Mouse (Mus musculus) cerebellum, adult 8-10 months (tissue): ENCODE data around the gene Tenm4.

Experiments
- DNase-seq: peaks from one replicate; pipeline ENCODE4 v3.0.0; 2022

Tenm4 gene

DNA sequence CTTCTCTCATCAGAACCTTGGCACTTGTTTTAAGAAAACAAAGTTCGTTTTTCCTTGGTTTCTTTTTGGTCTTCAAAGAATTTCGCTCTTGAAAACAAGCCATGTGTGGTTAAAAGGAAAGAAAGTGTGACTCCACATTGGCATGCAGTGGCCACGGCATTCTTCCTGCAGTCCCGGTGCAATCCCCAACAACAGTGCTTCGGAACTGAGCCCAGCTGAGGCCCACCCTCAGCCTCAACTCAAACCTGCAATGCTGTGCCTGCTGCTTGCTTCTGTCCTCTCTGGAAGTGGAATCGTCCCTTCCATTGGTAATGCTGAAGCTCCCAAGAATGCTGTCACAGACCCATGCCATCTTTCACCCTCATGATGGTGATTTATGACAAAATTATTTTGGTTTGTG is 88.6 kb downstream of the Tenm4 start:
- DNase-seq, result no peak

DNA sequence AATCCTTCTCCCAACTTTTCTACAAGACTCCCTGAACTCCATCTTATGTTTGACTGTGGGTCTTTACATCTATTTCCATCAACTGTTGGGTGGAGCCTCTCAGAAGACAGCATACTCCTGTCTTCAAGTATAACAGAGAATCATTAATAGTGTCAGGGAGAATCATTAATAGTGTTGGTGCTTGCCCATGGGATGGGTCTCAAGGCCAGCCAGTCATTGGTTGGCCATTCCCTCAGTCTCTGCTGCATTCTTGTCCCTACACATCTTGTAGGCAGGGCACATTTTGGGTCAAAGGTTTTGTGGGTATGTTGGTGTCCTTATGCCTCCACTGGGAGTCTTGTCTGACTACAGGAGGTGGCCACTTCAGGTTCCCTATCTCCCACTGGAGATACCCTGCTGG is 91.1 kb downstream of the Tenm4 start:
- no peak for DNase-seq

DNA sequence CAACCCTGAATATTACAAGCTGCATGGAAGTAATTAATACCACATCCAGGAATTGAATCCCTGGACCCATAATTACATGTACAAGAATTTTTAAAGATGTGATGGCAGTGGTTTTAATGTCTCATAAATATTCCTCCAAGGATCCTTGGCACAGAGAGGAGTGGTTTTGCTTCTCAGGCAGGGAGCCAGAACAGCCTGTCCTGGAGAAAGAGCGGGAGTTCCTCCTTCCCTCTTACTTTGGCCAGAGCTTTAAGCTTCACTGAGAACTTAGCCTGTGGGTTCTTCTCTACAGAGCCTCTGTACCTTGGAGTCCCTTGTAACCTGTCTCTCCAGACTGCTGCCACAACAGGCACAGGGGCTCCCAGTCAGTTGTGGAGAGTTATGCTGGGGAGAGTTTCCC is 94.9 kb downstream of the Tenm4 start:
- no peak for DNase-seq

DNA sequence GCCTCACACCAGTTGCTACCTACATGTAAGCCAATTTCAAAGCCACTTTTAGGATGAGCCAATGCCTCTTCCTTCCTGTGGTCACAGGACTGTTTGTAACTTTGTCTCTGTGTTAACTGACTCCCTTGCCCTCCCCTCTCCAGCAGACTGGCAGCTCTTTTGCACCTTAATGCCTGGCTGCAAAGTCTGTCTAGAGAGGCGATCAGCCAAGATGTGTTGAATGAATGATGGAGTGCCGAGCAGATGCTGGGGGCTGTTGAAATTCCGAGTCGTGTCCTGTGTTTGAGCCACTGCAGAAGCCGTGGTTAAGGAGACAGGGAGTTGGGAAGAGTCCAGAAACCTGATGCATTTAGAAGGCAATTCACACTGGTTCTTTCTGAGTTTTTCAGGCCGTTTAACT is 96.2 kb downstream of the Tenm4 start:
- DNase-seq, result no peak

DNA sequence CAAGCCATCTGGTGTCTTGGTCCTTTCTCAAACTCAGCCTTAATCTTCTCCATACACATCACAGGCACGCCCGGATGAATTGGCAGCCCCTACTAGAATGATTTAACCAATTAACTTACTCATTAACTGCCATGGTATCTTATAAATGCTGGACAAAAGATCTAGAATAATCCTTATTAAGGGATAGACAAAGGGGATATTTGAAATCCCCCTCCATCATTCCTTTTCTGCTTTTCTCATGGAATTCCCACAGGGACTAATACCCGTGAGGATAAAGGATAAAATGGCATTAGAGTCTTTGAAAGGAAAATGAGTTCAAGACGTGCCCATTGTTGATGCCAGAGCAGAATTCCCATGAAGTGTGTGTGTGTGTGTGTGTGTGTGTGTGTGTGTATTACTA is 99.6 kb downstream of the Tenm4 start:
- DNase-seq, result no peak

DNA sequence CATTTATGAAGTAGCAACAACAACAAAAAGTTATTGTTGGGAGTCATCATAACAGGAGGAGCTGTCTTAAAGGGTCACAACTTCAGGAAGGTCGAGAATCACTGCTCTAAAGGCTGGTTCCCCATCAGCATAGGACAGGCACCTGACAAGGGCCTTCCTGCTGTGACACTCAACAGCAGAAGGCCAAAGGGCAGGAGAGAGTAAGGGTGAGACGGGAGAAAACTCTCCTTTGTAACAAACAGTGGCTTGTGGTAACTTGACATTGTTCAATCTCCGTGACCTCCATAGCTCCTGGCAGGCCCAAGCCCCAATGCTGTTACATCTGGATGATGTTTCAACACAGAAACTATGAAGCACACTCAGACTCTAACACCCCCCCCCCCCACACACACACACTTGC is 101.0 kb downstream of the Tenm4 start:
- DNase-seq, result no peak

DNA sequence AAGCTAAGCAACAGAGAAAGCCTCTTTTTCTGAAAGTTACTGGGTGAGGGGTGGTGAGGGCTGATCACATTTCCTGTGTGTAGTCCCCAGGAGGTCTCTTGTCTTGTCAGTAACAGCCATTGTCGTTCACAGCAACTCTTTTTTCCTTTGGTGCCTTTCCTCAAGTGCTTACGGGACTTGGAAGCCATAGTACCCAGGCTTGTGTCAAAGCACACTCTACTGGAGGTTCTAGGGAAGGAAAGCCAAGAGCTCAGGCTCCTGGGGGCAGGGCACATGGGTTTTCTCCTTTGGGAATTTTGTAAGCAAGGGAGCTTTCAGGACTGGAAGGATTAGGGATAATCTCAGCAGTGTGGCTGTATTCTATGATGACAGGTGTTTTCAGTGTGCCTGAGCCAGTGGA is 103.4 kb downstream of the Tenm4 start:
- no peak for DNase-seq

DNA sequence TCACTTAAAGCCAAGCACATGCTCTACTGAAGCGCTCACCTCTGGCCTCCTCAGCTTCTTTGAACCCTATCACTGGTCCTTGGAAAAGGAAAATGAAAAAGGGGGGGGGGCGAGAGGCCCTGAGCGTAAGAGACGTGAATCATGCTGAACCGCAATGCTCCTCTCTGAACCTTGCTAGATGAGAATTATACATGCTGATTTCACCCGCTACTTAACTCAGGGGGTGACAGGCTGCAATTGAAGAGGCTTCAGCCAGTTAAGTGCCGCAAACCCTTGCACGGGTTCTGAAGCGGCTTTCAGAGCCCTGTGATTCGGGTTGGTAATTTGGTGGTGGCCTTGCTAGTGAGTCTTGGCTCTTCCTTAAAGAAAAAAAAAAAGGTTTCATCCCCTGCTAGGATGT is 106.5 kb downstream of the Tenm4 start:
- DNase-seq, result no peak

DNA sequence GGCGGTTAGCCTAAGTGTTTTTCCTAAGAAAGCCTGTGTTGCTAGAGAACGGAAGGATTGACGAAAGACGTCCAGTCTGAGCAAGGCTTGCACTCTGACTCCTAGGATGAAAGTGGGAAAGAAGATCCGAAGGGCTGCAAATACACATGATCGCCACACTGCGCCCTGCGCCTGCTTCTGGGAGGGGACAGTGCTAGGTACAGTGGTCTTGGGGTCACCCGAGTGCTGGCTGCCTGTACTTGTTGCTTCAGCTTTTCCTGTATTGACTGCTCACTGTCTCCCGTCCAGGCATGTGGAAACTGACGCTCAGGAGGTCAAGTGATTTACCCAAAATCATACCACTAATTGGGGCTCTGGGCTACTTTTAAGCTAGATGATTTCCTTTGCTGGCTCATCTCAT is 107.3 kb downstream of the Tenm4 start:
- no peak for DNase-seq

DNA sequence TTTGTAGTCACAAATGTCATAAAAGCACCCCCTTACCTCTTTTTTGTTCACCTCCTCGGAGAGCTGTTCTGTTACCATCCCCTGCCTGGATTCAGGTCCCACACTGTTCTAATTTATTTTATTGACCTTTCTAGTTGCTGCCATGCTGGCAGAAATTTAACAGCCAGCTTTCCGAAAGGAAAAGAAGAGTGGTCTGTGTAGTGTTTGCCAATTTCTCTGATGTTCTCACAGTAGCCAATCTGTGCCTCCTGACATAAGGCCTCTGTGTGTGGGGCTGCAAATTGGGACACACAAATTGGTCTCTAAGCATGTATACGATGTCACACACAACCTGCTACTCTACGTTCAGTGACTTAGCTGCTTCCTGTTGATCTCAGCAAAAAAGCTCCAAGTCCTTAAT is 109.7 kb downstream of the Tenm4 start:
- no peak for DNase-seq

DNA sequence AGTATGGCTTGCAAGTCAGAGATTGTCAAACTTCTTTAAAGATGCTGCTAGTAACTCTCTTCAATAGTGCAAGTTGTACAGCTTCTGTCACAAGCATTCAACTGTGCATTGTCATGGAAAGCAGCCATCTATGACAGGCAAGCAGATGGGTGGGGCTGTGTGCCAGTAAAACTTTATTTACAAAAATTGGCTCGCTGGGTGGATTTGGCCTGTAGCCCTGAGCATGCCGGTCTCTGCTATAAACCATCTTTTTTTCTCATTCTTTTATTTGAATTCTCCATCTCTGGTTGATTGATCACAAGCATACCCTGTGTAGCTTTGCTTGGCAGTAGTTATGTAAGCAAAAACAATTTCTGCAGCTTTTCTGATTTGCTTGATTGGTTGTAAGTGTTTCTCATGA is 119.5 kb downstream of the Tenm4 start:
- DNase-seq, result no peak

DNA sequence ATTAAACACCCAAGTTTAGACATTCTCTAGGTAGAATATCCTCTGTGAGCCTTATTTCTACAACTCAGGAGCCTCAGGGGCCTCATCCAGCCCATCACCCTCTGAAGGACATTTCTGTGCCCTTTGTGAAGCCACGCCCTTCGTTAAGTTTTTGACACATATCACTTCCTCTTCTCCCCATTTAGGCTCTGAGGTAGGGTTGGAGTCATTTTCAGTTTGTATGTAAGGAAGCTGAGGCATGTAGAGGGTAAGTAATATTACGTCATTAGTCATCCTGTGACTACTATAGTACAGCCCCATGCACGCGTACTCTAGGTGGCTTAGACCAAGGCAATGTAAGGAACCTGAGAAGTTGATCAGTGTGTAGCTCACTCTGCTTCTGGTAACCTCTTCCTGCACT is 124.9 kb downstream of the Tenm4 start:
- no peak for DNase-seq

DNA sequence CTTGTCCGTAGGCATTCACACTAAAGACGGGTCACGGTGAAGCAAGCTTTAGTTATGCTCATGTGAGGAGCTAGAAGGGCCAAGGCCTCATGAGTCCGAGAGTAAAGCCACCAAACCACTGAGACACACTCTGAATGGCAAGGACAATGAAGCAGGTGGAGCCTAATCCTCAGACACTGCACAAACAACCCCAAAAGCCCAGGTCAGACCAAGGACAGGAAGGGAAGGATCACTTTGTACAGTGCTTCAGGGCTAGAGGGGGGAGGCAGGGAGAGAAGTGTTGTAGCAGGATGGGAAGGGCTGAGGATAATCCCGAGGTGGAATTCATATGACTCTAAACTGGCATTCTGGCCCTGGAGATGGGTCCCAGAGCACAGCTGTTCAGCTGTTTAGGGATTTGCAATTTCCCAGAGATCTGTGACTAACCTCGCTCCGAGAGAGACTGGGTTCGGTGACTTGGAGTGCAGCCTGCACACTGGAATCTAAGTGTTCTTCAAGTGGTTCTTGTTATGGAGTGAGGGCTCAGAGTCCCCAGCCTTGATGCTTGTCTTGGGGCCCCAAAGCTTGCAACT is 129.9 kb downstream of the Tenm4 start:
- no peak for DNase-seq

DNA sequence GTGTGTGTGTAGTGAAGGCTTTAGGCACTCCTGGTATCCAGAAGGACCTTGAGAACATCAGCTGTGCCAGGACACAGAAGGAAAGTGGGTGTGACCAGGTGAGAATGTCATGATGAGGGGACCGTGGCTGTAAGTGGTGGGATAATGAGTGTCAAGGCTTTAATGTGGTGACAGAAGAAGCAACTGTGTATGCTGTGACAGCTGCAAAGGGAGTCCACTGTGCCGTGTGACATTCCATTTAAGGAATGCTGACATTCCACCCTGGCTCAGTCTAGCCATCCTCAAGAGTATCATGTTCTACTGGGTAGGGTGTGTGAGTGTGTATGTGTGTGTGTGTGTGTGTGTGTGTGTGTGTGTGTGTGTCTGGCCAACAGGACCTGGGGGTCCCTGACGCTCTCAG is 130.8 kb downstream of the Tenm4 start:
- DNase-seq, result no peak

DNA sequence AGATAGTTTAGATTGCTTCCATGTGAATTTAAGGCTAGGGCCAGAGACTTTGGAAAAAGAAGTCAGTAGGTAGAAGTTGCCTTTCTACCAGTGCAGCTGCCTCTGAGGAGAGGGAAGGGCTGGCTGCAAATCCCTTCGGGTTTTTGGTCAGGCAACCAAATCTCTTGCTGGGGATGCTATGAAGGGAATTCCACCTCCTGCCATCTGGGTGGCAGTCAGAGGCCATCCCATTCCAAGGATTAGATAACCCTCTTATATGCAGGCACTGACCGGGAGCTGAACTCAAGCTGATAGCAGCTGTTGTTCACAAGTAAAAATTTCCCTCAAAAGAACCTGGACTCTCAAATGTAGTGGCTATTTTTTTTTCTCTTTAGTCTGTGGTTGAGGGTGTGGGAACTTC is 132.9 kb downstream of the Tenm4 start:
- DNase-seq, result no peak

DNA sequence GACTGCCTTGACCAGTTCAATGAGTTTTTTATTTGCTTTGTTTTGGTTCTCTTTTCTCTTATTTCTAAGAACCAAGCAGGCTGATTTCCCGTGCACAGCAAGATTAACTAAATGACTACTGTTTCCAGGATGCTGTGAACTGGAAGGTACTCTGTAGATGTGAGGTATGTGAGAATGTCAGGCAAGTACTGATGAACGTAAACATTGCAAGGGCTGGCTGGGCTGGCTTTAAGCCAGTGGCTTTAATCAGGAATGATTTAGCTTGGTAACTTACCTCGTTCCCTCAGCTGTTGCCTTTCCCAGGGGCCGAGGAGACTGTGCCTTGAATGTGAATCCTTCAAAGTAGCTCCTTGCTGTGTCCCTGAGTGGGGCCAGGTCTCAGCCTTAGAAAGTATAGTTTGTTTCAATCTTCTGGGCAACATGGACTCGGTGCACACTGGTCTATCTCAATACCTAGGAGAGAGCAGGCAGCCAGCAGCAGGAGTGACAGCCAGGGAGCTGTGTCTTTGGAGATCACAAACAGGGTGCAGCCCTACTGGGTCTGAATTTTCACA is 134.4 kb downstream of the Tenm4 start:
- DNase-seq, result no peak

DNA sequence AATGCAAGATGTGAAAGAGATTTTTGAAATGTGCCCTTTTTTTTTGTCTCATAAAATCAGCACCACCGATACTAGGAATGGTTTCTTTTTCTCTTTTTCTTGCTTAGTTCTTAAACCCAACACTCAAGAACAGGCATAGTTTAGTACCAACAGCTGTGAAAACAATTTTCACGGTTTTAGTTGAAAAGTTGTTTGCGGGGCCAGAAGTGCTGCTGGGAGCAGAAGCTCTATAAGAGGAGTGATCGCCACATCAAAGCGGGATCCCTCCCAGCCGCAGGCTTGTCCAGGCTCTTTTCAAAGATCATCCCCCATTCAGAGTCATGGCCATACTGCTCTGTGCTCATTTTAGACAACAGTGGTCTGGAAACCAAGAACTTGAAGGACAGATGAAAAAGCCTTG is 137.1 kb downstream of the Tenm4 start:
- no peak for DNase-seq

DNA sequence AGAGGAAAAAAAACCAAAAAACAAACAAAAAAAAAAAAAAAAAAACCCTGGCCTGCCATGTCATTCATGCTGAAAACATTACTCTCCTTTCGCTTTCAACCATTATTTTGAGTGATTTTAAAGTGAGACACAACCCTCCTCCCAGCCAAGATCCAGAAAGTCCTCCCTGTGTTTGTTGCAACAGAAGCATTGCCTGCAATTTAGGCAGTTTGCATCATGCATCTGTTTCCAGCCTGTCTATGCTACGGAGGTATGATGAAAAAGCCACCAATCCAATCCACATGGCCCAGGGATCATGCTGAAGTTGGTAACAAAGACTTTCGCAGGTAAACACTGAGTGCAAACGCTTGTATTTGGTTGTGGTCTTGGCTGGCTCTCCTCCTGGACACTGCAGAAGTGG is 158.3 kb downstream of the Tenm4 start:
- no peak for DNase-seq

DNA sequence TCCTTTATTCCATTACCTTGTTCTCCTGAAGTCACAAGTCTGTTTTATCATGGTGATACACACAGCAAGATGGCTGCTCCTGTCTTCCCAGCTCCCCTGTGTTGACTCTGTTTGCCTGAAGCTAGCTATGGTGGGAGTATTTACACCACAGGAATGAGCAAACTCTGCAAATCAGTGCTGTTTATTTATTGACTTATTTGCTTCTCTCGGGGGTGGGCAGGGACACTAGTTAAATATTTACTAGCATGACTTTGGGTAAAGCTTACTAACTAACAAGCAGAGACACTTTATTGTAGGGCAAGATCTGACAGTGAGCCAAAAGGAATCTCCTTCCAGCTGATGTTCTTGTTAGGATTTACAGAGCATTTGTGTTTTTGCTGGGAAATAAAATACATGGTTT is 160.1 kb downstream of the Tenm4 start:
- DNase-seq, result no peak

DNA sequence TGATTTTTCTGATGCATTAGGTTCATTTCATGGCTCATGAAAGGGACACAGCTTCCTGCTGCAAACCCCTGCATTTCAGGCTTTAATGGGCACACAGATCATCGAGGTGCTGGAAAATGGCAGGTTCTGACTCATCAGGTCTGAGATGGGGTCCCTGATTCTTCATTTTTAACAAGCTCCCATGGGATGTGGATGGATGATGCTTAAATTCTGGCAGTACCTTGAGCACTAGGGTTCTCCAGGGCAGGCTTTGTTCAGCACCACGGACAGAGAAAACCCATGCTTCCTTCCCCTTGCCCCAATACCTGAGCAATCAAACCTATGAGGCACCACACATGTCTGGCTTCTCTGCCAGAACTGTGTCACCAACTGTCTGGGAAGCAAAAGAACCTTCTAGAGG is 163.3 kb downstream of the Tenm4 start:
- DNase-seq, result no peak

DNA sequence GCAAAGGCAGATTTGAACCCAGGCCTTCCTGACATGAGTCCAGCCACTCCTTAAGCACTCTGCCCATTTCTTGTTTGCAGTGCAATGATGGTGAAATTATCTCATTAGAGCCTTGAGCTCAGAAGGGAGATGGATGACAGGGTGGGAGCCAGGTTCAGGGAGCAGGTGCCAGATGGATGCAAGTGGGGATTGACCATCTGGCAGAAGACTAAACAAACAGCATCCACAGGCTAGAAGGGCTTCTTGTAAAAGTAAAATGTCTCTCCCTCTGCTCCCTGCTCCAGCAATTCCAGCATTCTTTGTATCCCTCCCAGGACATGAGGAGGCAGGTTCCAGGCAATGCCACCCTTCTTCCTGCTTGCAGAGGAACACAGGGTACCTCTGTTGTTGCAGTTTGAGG is 165.3 kb downstream of the Tenm4 start:
- no peak for DNase-seq

DNA sequence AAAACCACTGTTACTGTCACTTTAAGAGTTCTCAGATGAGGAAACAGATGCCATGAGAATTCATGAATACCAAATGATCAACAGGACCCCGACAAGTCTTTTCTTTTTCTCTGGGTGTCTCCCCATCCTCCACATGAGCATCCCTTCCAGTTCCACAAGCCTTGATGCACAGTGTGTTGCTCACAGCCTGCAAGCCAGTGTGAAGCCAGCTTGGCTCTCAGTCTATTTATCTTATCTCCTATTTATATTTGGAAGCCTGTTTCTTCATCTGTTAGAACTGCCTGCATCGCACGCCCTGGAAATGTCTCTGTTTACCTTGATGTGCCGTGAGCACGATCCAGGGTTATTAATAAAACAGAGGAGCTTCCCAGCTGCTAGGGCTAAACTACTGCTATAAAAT is 169.8 kb downstream of the Tenm4 start:
- DNase-seq, result no peak

DNA sequence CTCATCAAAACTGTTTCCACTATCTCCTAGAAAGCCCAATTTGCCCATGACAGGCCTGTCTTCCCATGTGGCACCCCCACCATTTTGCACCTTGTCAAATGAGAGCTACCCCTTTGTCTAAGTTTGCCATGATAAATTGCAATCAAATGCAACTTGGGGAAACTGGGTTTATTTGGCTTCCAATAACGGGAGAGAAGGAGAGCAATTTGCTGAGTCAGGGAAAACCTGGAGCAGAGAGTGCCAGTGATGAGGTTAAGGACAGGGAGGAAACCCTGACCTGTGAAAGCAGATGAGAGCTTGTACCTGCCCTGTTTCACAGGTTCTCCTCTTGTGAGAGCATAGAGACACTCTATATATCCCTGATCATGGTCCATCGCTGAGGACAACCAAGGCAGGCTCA is 170.4 kb downstream of the Tenm4 start:
- no peak for DNase-seq

DNA sequence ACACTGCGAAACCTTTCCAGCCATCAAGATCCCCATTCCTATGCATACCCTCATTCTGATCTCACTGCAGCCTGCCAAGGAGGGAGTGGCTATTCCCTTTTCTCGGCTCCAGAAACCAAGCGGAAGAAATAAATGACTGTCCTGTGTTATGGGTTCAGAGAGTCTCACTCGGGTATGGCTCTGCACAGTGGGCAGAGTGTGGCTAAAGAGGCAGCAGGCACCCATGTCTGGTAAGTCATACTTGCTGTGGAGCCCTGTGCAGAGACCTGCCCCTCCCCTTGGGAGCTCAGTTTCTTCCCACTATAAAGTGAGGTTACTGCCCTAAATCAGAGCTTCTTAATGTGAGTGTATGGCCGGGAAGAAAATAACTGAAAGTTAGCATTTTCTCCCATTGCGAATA is 171.9 kb downstream of the Tenm4 start:
- DNase-seq, result no peak

DNA sequence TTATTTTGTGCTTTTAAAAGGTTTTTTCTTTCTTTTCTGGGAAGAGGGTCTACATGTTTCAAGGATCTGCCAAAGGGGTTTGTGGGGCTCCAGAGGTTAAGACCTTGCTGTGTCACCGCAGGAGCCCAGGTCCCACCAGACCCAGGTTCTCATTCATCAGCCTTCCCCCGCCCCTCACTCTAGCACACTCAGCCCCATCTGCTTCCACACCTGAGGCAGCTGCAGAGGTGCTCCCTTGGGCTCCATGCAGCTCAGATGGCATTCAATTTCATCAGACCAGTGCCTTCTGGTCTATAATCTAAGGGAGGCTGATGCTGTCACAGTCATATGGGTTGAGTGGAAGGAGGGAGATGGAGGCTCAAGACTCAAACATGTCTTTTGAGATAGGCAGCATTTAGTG is 172.6 kb downstream of the Tenm4 start:
- DNase-seq, result no peak

DNA sequence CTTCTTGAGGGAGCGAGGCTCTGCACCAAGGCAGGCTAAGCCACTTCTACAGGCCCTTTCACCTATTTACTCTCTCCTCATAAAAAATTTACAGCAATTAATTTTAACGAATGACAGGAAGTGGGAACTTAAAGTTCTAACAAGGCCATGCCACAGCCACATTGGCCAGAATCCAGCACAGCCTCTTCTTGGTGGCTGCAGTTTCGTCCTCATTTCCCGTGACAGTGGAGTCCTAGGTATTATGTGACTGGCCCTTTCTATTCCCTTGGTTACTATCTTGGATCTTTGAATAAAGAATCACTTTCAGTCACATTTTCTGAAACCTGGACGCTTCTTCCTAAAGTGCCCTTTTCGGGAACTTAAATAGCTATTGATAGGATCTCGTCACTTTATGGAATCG is 181.6 kb downstream of the Tenm4 start:
- DNase-seq, result no peak
